Mouse (Mus musculus) CH12.LX (cell line): ENCODE results near the gene Psmb8. TPM values are rescaled to one million over a fixed set of nuclear protein-coding genes. Genes with fewer than 3 reads are reported as not detected.

Experiments
- DNase-seq: peaks from one replicate; pipeline ENCODE4 v3.0.0-alpha.2; 2013; ENCODE audit errors: extremely low read depth
- H3K27ac ChIP-seq: 2 replicates; pipeline ENCODE4 v1.5.1; 2012; ENCODE audit warnings: low read depth, mild to moderate bottlenecking, control low read depth, moderate library complexity; ENCODE audit not compliant: insufficient read depth
- H3K27me3 ChIP-seq: replicated peaks from 2 replicates; pipeline ENCODE3; 2012; ENCODE audit warnings: inconsistent platforms
- H3K36me3 ChIP-seq, 2 experiments: replicated peaks in 1 of 2; 2 replicates each; pipeline versions ENCODE3 to v1.6.1; 2012; ENCODE audit warnings: inconsistent platforms in 1 of 2, low read length in 1 of 2, mild to moderate bottlenecking in 1 of 2, mixed read lengths in 1 of 2, moderate library complexity in 1 of 2; ENCODE audit not compliant: control insufficient read depth in 1 of 2, insufficient read depth in 1 of 2
- H3K4me1 ChIP-seq, 2 experiments: 2 replicates each; pipeline ENCODE4 v1.6.1; 2012; ENCODE audit warnings: inconsistent platforms in 1 of 2, moderate library complexity in 1 of 2; ENCODE audit not compliant: insufficient read depth in 2 of 2, control insufficient read depth in 1 of 2
- H3K4me2 ChIP-seq: 2 replicates; pipeline ENCODE4 v1.6.1; 2012; ENCODE audit warnings: low read depth, mild to moderate bottlenecking, control low read depth; ENCODE audit not compliant: poor library complexity, insufficient read depth, severe bottlenecking
- H3K4me3 ChIP-seq, 3 experiments: fragments of 150-350 bp in 1 of 3; sonication (generic) in 1 of 3; replicated peaks in 1 of 3; 2 replicates each; pipeline versions ENCODE3 to v1.5.1; 2011 to 2012; ENCODE audit warnings: low read depth in 2 of 3, low read length in 2 of 3, mild to moderate bottlenecking in 2 of 3, moderate library complexity in 2 of 3, control low read depth in 1 of 3, improper control_type of control experiment in 1 of 3, inconsistent platforms in 1 of 3, mixed read lengths in 1 of 3; ENCODE audit not compliant: poor library complexity in 1 of 3
- H3K79me2 ChIP-seq: replicated peaks from 2 replicates; pipeline ENCODE4 v1.6.1; 2012; ENCODE audit warnings: mild to moderate bottlenecking, moderate library complexity; ENCODE audit not compliant: control insufficient read depth, poor library complexity, insufficient read depth, severe bottlenecking; ENCODE audit errors: extremely low read depth
- H3K9ac ChIP-seq: 2 replicates; pipeline ENCODE4 v1.6.1; 2012; ENCODE audit warnings: low read depth, mild to moderate bottlenecking, control low read depth, moderate library complexity; ENCODE audit not compliant: insufficient read depth
- H3K9me3 ChIP-seq: replicated peaks from 2 replicates; pipeline ENCODE3; 2012; ENCODE audit warnings: low read length, inconsistent platforms, mixed read lengths
- ELF1 ChIP-seq: IDR thresholded peaks from 2 replicates; pipeline ENCODE4 v1.6.1; 2014; ENCODE audit warnings: low read depth, mild to moderate bottlenecking, inconsistent platforms, low read length, improper control_type of control experiment
- HCFC1 ChIP-seq: IDR thresholded peaks from 2 replicates; pipeline ENCODE4 v1.6.1; 2012; ENCODE audit warnings: low read depth, mild to moderate bottlenecking, inconsistent platforms, low read length, improper control_type of control experiment
- IRF4 ChIP-seq: IDR thresholded peaks from 2 replicates; pipeline ENCODE4 v1.6.1; 2014; ENCODE audit warnings: low read depth, mild to moderate bottlenecking, inconsistent platforms, low read length, improper control_type of control experiment
- KAT2A ChIP-seq: IDR thresholded peaks from 2 replicates; pipeline ENCODE4 v1.6.1; 2012; ENCODE audit warnings: low read length, improper control_type of control experiment, inconsistent platforms; ENCODE audit not compliant: insufficient replicate concordance
- MAZ ChIP-seq: IDR thresholded peaks from 2 replicates; pipeline ENCODE4 v1.6.1; 2012; ENCODE audit warnings: low read depth, mild to moderate bottlenecking, inconsistent platforms, low read length, improper control_type of control experiment, moderate library complexity
- MEF2A ChIP-seq: IDR thresholded peaks from 2 replicates; pipeline ENCODE4 v1.6.1; 2014; ENCODE audit warnings: low read depth, mild to moderate bottlenecking, inconsistent platforms, low read length, improper control_type of control experiment, borderline replicate concordance
- MXI1 ChIP-seq: IDR thresholded peaks from 2 replicates; pipeline ENCODE4 v1.6.1; 2011; ENCODE audit warnings: mild to moderate bottlenecking, low read depth, low read length, improper control_type of control experiment
- MYC ChIP-seq: IDR thresholded peaks from 2 replicates; pipeline ENCODE4 v1.6.1; 2011; ENCODE audit warnings: low read depth, mild to moderate bottlenecking, improper control_type of control experiment, low read length
- POLR2A ChIP-seq: IDR thresholded peaks from 2 replicates; pipeline ENCODE4 v1.6.1; 2011; ENCODE audit warnings: low read depth, mild to moderate bottlenecking, improper control_type of control experiment, low read length
- POLR2AphosphoS2 ChIP-seq: IDR thresholded peaks from 2 replicates; pipeline ENCODE4 v1.6.1; 2011; ENCODE audit warnings: low read depth, low read length, improper control_type of control experiment
- RAD21 ChIP-seq: IDR thresholded peaks from 2 replicates; pipeline ENCODE4 v1.6.1; 2011; ENCODE audit warnings: low read depth, mild to moderate bottlenecking, low read length, improper control_type of control experiment, moderate library complexity
- SIN3A ChIP-seq: IDR thresholded peaks from 2 replicates; pipeline ENCODE4 v1.6.1; 2012; ENCODE audit warnings: low read length, improper control_type of control experiment, inconsistent platforms
- TBP ChIP-seq: conservative IDR thresholded peaks from 2 replicates; pipeline ENCODE4 v1.6.1; 2011; ENCODE audit warnings: low read depth, low read length, improper control_type of control experiment
- TCF12 ChIP-seq: IDR thresholded peaks from 2 replicates; pipeline ENCODE4 v1.6.1; 2014; ENCODE audit warnings: low read depth, mild to moderate bottlenecking, inconsistent platforms, low read length, improper control_type of control experiment
- UBTF ChIP-seq: IDR thresholded peaks from 2 replicates; pipeline ENCODE4 v1.6.1; 2012; ENCODE audit warnings: low read depth, mild to moderate bottlenecking, inconsistent platforms, low read length, improper control_type of control experiment, moderate library complexity
- ZC3H11A ChIP-seq: IDR thresholded peaks from 2 replicates; pipeline ENCODE4 v1.6.1; 2012; ENCODE audit warnings: low read depth, mild to moderate bottlenecking, inconsistent platforms, low read length, improper control_type of control experiment
- dilution Hi-C: fragments of 300-500 bp; cut with MboI; formaldehyde crosslinking; loops from 2 replicates; pipeline ENCODE4 v1.14.3; 2020; ENCODE audit warnings: low sequenced_read_pairs; ENCODE audit not compliant: extremely low pct_unique_long_range_greater_than_20kb, extremely low pct_ligation_motif_present
- in situ Hi-C: fragments of 300-500 bp; cut with MboI; formaldehyde crosslinking; loops from 3 replicates; pipeline ENCODE4 v1.14.3; 2019; ENCODE audit warnings: low sequenced_read_pairs, low pct_ligation_motif_present, low pct_unique_long_range_greater_than_20kb, mixed read lengths
- polyA plus RNA-seq: library from polyadenylated mRNA; unstranded; fragments of >175 nt; gene quantifications from 2 replicates; pipeline ENCODE4 v1.2.1, GENCODE M21; 2012; ENCODE audit warnings: low read depth; ENCODE audit not compliant: insufficient read length
- total RNA-seq, 2 experiments: library from RNA; depleted of rRNA; stranded (reverse); fragments of 300-350 nt in 1 of 2; fragments of >200 nt in 1 of 2; gene quantifications; 2 replicates each; pipeline ENCODE4 v1.2.3; 2012 to 2014

The Psmb8 gene
- total and polyA plus RNA-seq, 3 experiments = 652 to 989 (median 857) TPM

DNA sequence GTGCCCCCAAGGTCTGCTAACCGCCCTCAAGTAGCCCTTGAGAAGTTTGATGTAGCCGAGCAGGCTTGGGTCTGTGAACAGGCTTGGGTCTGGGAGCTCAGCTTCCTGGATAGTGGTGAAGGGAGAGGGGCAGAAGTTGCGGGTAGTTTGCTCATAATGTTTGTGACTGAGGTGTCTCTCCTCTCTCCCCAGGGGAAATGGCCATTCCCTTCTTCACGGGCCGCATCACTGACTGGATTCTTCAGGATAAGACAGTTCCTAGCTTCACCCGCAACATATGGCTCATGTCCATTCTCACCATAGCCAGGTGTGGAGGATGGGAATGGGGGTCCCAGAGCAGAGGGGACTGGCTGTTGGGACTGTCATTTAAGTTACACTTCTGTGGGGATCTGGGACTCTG lies 8.5 kb upstream of the Psmb8 start:
- H3K27me3 ChIP-seq = no peaks in the 10 kb centered on the region
- peak overlapping the region; percentile 30 for H3K27ac ChIP-seq
- peaks cover 88% of the 10 kb centered on the region for H3K79me2 ChIP-seq
- peak overlapping the region; percentile 52 to 98 (median 81) for H3K4me3 ChIP-seq
- DNase-seq = no peak
- peak overlapping the region; percentile 94 for H3K9ac ChIP-seq
- dilution Hi-C loops = no loop called here
- in situ Hi-C loops = no loop called here
- no peak for TF ChIP-seq MYC
- no peak for TF ChIP-seq RAD21
- peak; percentile 9; the same call in 1 of the 2 replicates for TF ChIP-seq POLR2A
- TF ChIP-seq SIN3A = no peak
- no peak for TF ChIP-seq KAT2A
- TF ChIP-seq TBP = no peak
- TF ChIP-seq TCF12 = no peak
- no peak for TF ChIP-seq MXI1
- no peaks in the 10 kb centered on the region for H3K9me3 ChIP-seq
- peaks cover 27 to 59% of the 10 kb centered on the region in 2 experiments for H3K4me1 ChIP-seq
- H3K36me3 ChIP-seq = peaks cover 45 to 61% of the 10 kb centered on the region in 2 experiments
- peak overlapping the region; percentile 92 for H3K4me2 ChIP-seq

DNA sequence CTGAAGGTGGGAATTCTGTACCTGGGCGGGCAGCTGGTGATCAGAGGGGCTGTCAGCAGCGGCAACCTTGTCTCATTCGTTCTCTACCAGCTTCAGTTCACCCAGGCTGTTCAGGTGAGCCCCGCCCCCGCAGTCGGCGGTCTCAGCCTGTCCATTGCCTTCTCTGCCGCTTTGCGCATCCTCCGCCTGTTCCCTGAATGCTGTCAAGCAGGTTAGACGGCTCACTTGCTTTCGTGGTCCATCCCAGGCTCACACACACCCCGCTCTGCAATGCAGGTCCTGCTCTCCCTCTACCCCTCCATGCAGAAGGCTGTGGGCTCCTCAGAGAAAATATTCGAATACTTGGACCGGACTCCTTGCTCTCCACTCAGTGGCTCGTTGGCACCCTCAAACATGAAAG lies 4.7 kb upstream of the Psmb8 start:
- H3K9me3 ChIP-seq = no peaks in the 10 kb centered on the region
- H3K27me3 ChIP-seq = no peaks in the 10 kb centered on the region
- no peak for TF ChIP-seq UBTF
- TF ChIP-seq MEF2A = no peak
- TF ChIP-seq HCFC1 = no peak
- TF ChIP-seq POLR2AphosphoS2 = peak; percentile 65; the same call in 1 of the 2 replicates
- TF ChIP-seq IRF4 = no peak
- dilution Hi-C loops (no loop called here), in situ Hi-C loops (no loop called here)
- H3K4me1 ChIP-seq = peaks cover 32 to 72% of the 10 kb centered on the region in 2 experiments
- H3K79me2 ChIP-seq = peaks cover 70% of the 10 kb centered on the region
- H3K4me3 ChIP-seq = no peak overlapping the region
- no peak for DNase-seq
- no peak overlapping the region for H3K27ac ChIP-seq
- H3K36me3 ChIP-seq = peaks cover 60 to 76% of the 10 kb centered on the region in 2 experiments
- H3K4me2 ChIP-seq = no peak overlapping the region; the same call in 1 of the 2 replicates
- no peak overlapping the region for H3K9ac ChIP-seq

DNA sequence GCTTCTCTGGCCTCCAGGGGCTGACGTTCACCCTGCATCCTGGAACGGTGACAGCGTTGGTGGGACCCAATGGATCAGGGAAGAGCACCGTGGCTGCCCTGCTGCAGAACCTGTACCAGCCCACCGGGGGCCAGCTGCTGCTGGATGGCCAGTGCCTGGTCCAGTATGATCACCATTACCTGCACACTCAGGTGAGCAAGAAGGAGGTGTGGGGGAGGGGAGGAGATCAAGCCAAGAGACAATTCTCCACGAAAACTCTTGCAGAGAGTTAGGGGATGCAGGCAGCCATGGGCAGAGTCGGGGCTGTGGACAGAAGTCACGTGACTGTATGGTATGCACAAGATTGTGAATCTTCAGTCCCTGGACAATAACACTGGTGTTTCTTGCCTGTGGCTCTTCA lies 4.1 kb upstream of the Psmb8 start:
- Histone ChIP-seq H3K27me3 (no peaks in the 10 kb centered on the region), H3K9me3 (no peaks in the 10 kb centered on the region), H3K4me1 (peaks cover 32 to 72% of the 10 kb centered on the region in 2 experiments), H3K4me2 (no peak overlapping the region; the same call in 1 of the 2 replicates)
- TF ChIP-seq MAZ (no peak), SIN3A (no peak), ELF1 (no peak), ZC3H11A (no peak)
- TF ChIP-seq, all 38 proteins: peak for 0
- dilution Hi-C loops (no loop called here), in situ Hi-C loops (no loop called here)
- Histone ChIP-seq H3K36me3 (peaks cover 60 to 76% of the 10 kb centered on the region in 2 experiments), H3K9ac (no peak overlapping the region), H3K27ac (no peak overlapping the region), H3K4me3 (no peak overlapping the region), H3K79me2 (peaks cover 68% of the 10 kb centered on the region)
- no peak for DNase-seq
